Mouse (Mus musculus) intestine, embryonic 15.5 days (tissue): ENCODE results near the gene Tbata. TPM values are rescaled to one million over a fixed set of nuclear protein-coding genes. Genes with fewer than 3 reads are reported as not detected.

Source experiments
- ATAC-seq: fragments of 200-750 bp; cut with Nextera tagmentation; 2 replicates; pipeline ENCODE4 v1.8.0; 2017; ENCODE audit warnings: moderate TSS enrichment, moderate library complexity
- H3K27ac ChIP-seq: fragments of 300-500 bp; sonication (generic); 2 replicates; pipeline ENCODE4 v1.5.1; 2015; ENCODE audit warnings: mild to moderate bottlenecking, inconsistent platforms
- H3K27me3 ChIP-seq: fragments of 300-500 bp; sonication (generic); replicated peaks from 2 replicates; pipeline ENCODE4 v1.6.1; 2015; ENCODE audit warnings: inconsistent platforms
- H3K36me3 ChIP-seq: fragments of 300-500 bp; sonication (generic); 2 replicates; pipeline ENCODE4 v1.6.1; 2015; ENCODE audit warnings: inconsistent platforms
- H3K4me1 ChIP-seq: fragments of 300-500 bp; sonication (generic); replicated peaks from 2 replicates; pipeline ENCODE4 v1.6.1; 2015; ENCODE audit warnings: inconsistent platforms
- H3K4me2 ChIP-seq: fragments of 300-500 bp; sonication (generic); replicated peaks from 2 replicates; pipeline ENCODE4 v1.6.1; 2015; ENCODE audit warnings: mild to moderate bottlenecking, inconsistent platforms
- H3K4me3 ChIP-seq: fragments of 300-500 bp; sonication (generic); replicated peaks from 2 replicates; pipeline ENCODE4 v1.5.1; 2015; ENCODE audit warnings: inconsistent platforms
- H3K9ac ChIP-seq: fragments of 300-500 bp; sonication (generic); 2 replicates; pipeline ENCODE4 v1.6.1; 2015; ENCODE audit warnings: inconsistent platforms
- H3K9me3 ChIP-seq: fragments of 300-500 bp; sonication (generic); 2 replicates; pipeline ENCODE4 v1.6.1; 2016; ENCODE audit warnings: inconsistent platforms
- WGBS: fragments of 180-500 bp; shearing (Covaris S2); methylation state at CpG from one replicate; pipeline ENCODE4 v1.1.7; 2015; 5-methylcytosine and 5-hydroxymethylcytosine counted together
- polyA plus RNA-seq: library from polyadenylated mRNA; unstranded; fragments of >200 nt; fragmentation: Nextera tagmentation; extraction: Ambion mirVana; gene quantifications from 2 replicates; pipeline ENCODE4 v1.2.1, GENCODE M21; 2015

Tbata gene
- polyA plus RNA-seq, 1 experiment from 2014 or later: not detected

- Histone ChIP-seq H3K4me2 (peak within 1 kb of the TSS; percentile 96), H3K36me3 (no peaks in the 10 kb centered on the region), H3K4me3 (peak within 1 kb of the TSS; percentile 96), H3K27ac (peak within 1 kb of the TSS; percentile 97), H3K27me3 (no peaks in the 10 kb centered on the region), H3K4me1 (peaks cover 5% of the 10 kb centered on the region), H3K9ac (peak within 1 kb of the TSS; percentile 94), H3K9me3 (no peaks in the 10 kb centered on the region)
- ATAC-seq: peak; percentile 93
- WGBS: under 1% methylated on average over 81 of the region's 82 CpGs
These were observed 24.4 kb upstream of the Tbata start, which contains the start of gene Sgpl1 for GRCm38 (mm10) chr10:61147157-61148040. Gene Sgpl1 (minus strand): TSS chr10:61147703.

GRCm38 (mm10) chr10:61149476-61149875 is 22.3 kb upstream of the Tbata start:
- H3K4me1 ChIP-seq: peaks cover 5% of the 10 kb centered on the region
- ATAC-seq: no peak
- 62% methylated on average over 3 of the region's 3 CpGs for WGBS
- no peak overlapping the region for H3K4me3 ChIP-seq
- no peaks in the 10 kb centered on the region for H3K36me3 ChIP-seq
- H3K9ac ChIP-seq: no peak overlapping the region
- H3K27me3 ChIP-seq: no peaks in the 10 kb centered on the region
- H3K4me2 ChIP-seq: no peak overlapping the region
- no peaks in the 10 kb centered on the region for H3K9me3 ChIP-seq
- H3K27ac ChIP-seq: no peak overlapping the region

- Histone ChIP-seq H3K4me2 (no peak overlapping the region), H3K4me3 (no peak overlapping the region), H3K27ac (no peak overlapping the region), H3K27me3 (no peaks in the 10 kb centered on the region), H3K9me3 (no peaks in the 10 kb centered on the region), H3K9ac (no peak overlapping the region), H3K4me1 (peaks cover 2% of the 10 kb centered on the region), H3K36me3 (no peaks in the 10 kb centered on the region)
- ATAC-seq: no peak
- 23% methylated on average over 6 of the region's 6 CpGs for WGBS
These were observed 21.1 kb upstream of the Tbata start for GRCm38 (mm10) chr10:61150616-61151015.

GRCm38 (mm10) chr10:61152131-61152530 is 19.6 kb upstream of the Tbata start:
- Histone ChIP-seq H3K9ac (no peak overlapping the region), H3K4me1 (no peaks in the 10 kb centered on the region), H3K4me2 (no peak overlapping the region), H3K9me3 (no peaks in the 10 kb centered on the region), H3K27ac (no peak overlapping the region), H3K36me3 (no peaks in the 10 kb centered on the region), H3K4me3 (no peak overlapping the region), H3K27me3 (no peaks in the 10 kb centered on the region)
- no peak for ATAC-seq

GRCm38 (mm10) chr10:61155611-61156010 is 16.1 kb upstream of the Tbata start:
- Histone ChIP-seq H3K4me1 (no peaks in the 10 kb centered on the region), H3K27ac (no peak overlapping the region), H3K36me3 (no peaks in the 10 kb centered on the region), H3K9me3 (no peaks in the 10 kb centered on the region), H3K27me3 (no peaks in the 10 kb centered on the region), H3K9ac (no peak overlapping the region), H3K4me3 (no peak overlapping the region), H3K4me2 (no peak overlapping the region)
- 66% methylated on average over 3 of the region's 3 CpGs for WGBS
- ATAC-seq: no peak

GRCm38 (mm10) chr10:61156453-61156852 is 15.3 kb upstream of the Tbata start:
- Histone ChIP-seq H3K4me1 (no peaks in the 10 kb centered on the region), H3K27me3 (no peaks in the 10 kb centered on the region), H3K9ac (no peak overlapping the region), H3K4me2 (no peak overlapping the region), H3K36me3 (no peaks in the 10 kb centered on the region), H3K4me3 (no peak overlapping the region), H3K9me3 (no peaks in the 10 kb centered on the region), H3K27ac (no peak overlapping the region)
- 93% methylated on average over 2 of the region's 2 CpGs for WGBS
- no peak for ATAC-seq

- WGBS: 36% methylated on average over 3 of the region's 3 CpGs
- Histone ChIP-seq H3K27me3 (no peaks in the 10 kb centered on the region), H3K27ac (no peak overlapping the region), H3K4me2 (no peak overlapping the region), H3K36me3 (no peaks in the 10 kb centered on the region), H3K9ac (no peak overlapping the region), H3K4me1 (no peaks in the 10 kb centered on the region), H3K9me3 (no peaks in the 10 kb centered on the region), H3K4me3 (no peak overlapping the region)
- ATAC-seq: no peak
These were observed 13.2 kb upstream of the Tbata start for GRCm38 (mm10) chr10:61158594-61158993.

GRCm38 (mm10) chr10:61160089-61160488 is 11.7 kb upstream of the Tbata start:
- Histone ChIP-seq H3K9me3 (no peaks in the 10 kb centered on the region), H3K4me2 (no peak overlapping the region), H3K4me3 (no peak overlapping the region), H3K36me3 (no peaks in the 10 kb centered on the region), H3K4me1 (no peaks in the 10 kb centered on the region), H3K27ac (no peak overlapping the region), H3K9ac (no peak overlapping the region), H3K27me3 (no peaks in the 10 kb centered on the region)
- ATAC-seq: no peak
- 64% methylated on average over 7 of the region's 7 CpGs for WGBS

GRCm38 (mm10) chr10:61160671-61161070 is 11.1 kb upstream of the Tbata start:
- Histone ChIP-seq H3K9me3 (no peaks in the 10 kb centered on the region), H3K9ac (no peak overlapping the region), H3K4me3 (no peak overlapping the region), H3K27me3 (no peaks in the 10 kb centered on the region), H3K4me2 (no peak overlapping the region), H3K27ac (no peak overlapping the region), H3K4me1 (no peaks in the 10 kb centered on the region), H3K36me3 (no peaks in the 10 kb centered on the region)
- 83% methylated on average over 4 of the region's 4 CpGs for WGBS
- no peak for ATAC-seq

- ATAC-seq: no peak
- Histone ChIP-seq H3K9me3 (no peaks in the 10 kb centered on the region), H3K4me3 (no peak overlapping the region), H3K4me2 (no peak overlapping the region), H3K27ac (no peak overlapping the region), H3K36me3 (no peaks in the 10 kb centered on the region), H3K4me1 (no peaks in the 10 kb centered on the region), H3K27me3 (no peaks in the 10 kb centered on the region), H3K9ac (no peak overlapping the region)
- 70% methylated on average over 3 of the region's 3 CpGs for WGBS
These were observed 9.4 kb upstream of the Tbata start for GRCm38 (mm10) chr10:61162366-61162765.

- Histone ChIP-seq H3K9ac (no peak overlapping the region), H3K4me1 (no peaks in the 10 kb centered on the region), H3K4me3 (no peak overlapping the region), H3K4me2 (no peak overlapping the region), H3K9me3 (no peaks in the 10 kb centered on the region), H3K27ac (no peak overlapping the region), H3K27me3 (no peaks in the 10 kb centered on the region), H3K36me3 (no peaks in the 10 kb centered on the region)
- 40% methylated on average over 9 of the region's 9 CpGs for WGBS
- no peak for ATAC-seq
These were observed 4.2 kb upstream of the Tbata start for GRCm38 (mm10) chr10:61167333-61168096.

- no peaks in the 10 kb centered on the region for H3K27me3 ChIP-seq
- no peak overlapping the region for H3K4me2 ChIP-seq
- no peak overlapping the region for H3K4me3 ChIP-seq
- H3K9me3 ChIP-seq: no peaks in the 10 kb centered on the region
- H3K4me1 ChIP-seq: no peaks in the 10 kb centered on the region
- H3K27ac ChIP-seq: no peak overlapping the region
- WGBS: 62% methylated on average over 2 of the region's 2 CpGs
- H3K9ac ChIP-seq: no peak overlapping the region
- ATAC-seq: no peak
- no peaks in the 10 kb centered on the region for H3K36me3 ChIP-seq
These were observed 3.4 kb upstream of the Tbata start for GRCm38 (mm10) chr10:61168393-61168792.
